In the genomic region with DNA sequence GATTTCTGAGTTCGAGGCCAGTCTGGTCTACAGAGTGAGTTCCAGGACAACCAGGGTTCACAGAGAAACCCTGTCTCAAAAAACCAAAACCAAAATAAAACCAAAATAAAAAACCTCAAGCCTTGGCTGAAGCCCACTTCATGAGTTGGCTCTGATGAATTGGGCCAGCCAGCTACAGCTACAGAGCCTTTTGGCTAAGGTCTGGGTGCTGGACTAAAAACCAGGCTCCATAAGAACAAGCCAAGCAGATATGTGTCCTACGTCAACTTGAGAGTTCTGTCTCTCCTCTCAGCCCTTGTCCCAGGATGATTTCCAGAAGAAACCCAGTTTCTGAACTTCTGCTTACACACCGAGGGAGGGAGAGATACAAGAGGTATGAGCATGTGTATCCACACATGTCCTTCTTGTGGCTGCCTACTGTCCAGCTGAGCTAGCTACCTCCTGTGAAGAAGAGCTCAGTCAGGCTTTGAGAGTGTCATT, we compare ENCODE assay signal across 15 mouse cellular contexts. TPM values are rescaled to one million over a fixed set of nuclear protein-coding genes. Genes with fewer than 3 reads are reported as not detected.
DNase-seq lines count a peak whose midpoint lies in the region.
"Had no signal": no experiment of that assay in that cellular context is flagged by ENCODE, and none has a peak within 500 bp of the region (broad histone marks: within the 10 kb centered on the region; RNA-seq: fewer than 3 reads in every experiment).

No protein-coding gene starts in this region.

- intact Hi-C loops in heart, postnatal 36 days (cut with DNase I): no loop called here

- DNase-seq in heart, adult 11 months: peak; percentile 93
- DNase-seq in heart, postnatal 4 days: no peak
- peak; percentile 15 to 23 for DNase-seq in heart, postnatal 36 days
- DNase-seq in heart, adult 8-10 months (ENCODE audit: low spot score): no peak
- no peak for DNase-seq in cerebellum, adult 9-11 months
- DNase-seq: adrenal gland, adult 2 months; adrenal gland, postnatal 10 days; adrenal gland, postnatal 25 days; cerebellum, adult 11 months; cerebellum, adult 18-20 months; cerebellum, adult 8-10 months; cerebellum, postnatal 10 days; cerebellum, postnatal 25 days; forebrain, postnatal 0 days had no signal

RNA-seq across cellular contexts. Expression of a gene that starts 2.3 kb away (rescaled TPM):
- 1 to 10 TPM; 1.4 to 1.5 TPM for total RNA-seq in heart, postnatal 4 days (2021)
- 1 to 10 TPM; 3.9 to 5.6 TPM for total RNA-seq in heart, postnatal 36 days (2021)
- 1 to 10 TPM; 1.5 to 2.8 (median 2.4) TPM for total RNA-seq in heart, adult 8-10 months (2022)
- total RNA-seq: MEL had no signal

RNA-seq across cellular contexts. Expression of a gene that starts 31.4 kb away (rescaled TPM):
- total RNA-seq in heart, postnatal 4 days (2021): 10 to 100 TPM; 50.7 to 53.1 TPM
- total RNA-seq in heart, postnatal 36 days (2021): 100 to 1,000 TPM; 127 to 134 TPM
- total RNA-seq in heart, adult 8-10 months (2022): 100 to 1,000 TPM in 2 of 4 experiments, 10 to 100 TPM in 2; 82.7 to 113 (median 100) TPM

Comparison
In these comparisons a context has a peak if more than half of its experiments do, and no peak if none do; other contexts are left out.
1. DNase-seq: peak in heart, adult 11 months (single experiment) and heart, postnatal 36 days (2 of 2); none in heart, postnatal 4 days (single experiment), heart, adult 8-10 months (single experiment) and cerebellum, adult 9-11 months (single experiment).